Mouse (Mus musculus): ENCODE results near the gene Srsf12.

Srsf12 gene

GRCm38 (mm10) chr4:33208881-33209841 is at the start of gene Srsf12:
TSS of gene Srsf12 (plus strand) at chr4:33208991.
- DNase-seq: peak; percentile 77 to 83

GRCm38 (mm10) chr4:33183477-33183876 is 25.3 kb upstream of the Srsf12 start:
- no peak for DNase-seq

- DNase-seq: peak; percentile 60 to 67
These were observed 20.6 kb upstream of the Srsf12 start for GRCm38 (mm10) chr4:33188164-33188563.

- peak; percentile 99 for DNase-seq
These were observed 19.7 kb upstream of the Srsf12 start for GRCm38 (mm10) chr4:33188781-33189734.

GRCm38 (mm10) chr4:33189735-33190036 is 19.1 kb upstream of the Srsf12 start, which contains the start of gene Pm20d2:
TSS of gene Pm20d2 (minus strand) at chr4:33189737.
- no peak for DNase-seq

GRCm38 (mm10) chr4:33198117-33198516 is 10.7 kb upstream of the Srsf12 start:
- DNase-seq: no peak

GRCm38 (mm10) chr4:33204682-33205081 is 4.1 kb upstream of the Srsf12 start:
- peak; percentile 82 to 84 for DNase-seq

- DNase-seq: no peak
These were observed 1.2 kb upstream of the Srsf12 start for GRCm38 (mm10) chr4:33207551-33207950.

- DNase-seq: no peak
These were observed 13.1 kb downstream of the Srsf12 start for GRCm38 (mm10) chr4:33221847-33222246.

GRCm38 (mm10) chr4:33224003-33224675 is 15.3 kb downstream of the Srsf12 start:
- no peak for DNase-seq

GRCm38 (mm10) chr4:33227164-33227563 is 18.4 kb downstream of the Srsf12 start:
- no peak for DNase-seq

GRCm38 (mm10) chr4:33229639-33230038 is 20.8 kb downstream of the Srsf12 start:
- no peak for DNase-seq

GRCm38 (mm10) chr4:33230881-33231280 is 22.1 kb downstream of the Srsf12 start:
- DNase-seq: no peak

GRCm38 (mm10) chr4:33242536-33242935 is 33.7 kb downstream of the Srsf12 start:
- peak in 1 of 2 experiments; percentile 27 for DNase-seq

- DNase-seq: no peak
These were observed 34.4 kb downstream of the Srsf12 start for GRCm38 (mm10) chr4:33243016-33243758.

- no peak for DNase-seq
These were observed 35.1 kb downstream of the Srsf12 start for GRCm38 (mm10) chr4:33243921-33244320.

GRCm38 (mm10) chr4:33245853-33246395 is 37.1 kb downstream of the Srsf12 start:
- no peak for DNase-seq

GRCm38 (mm10) chr4:33247479-33248053 is 38.8 kb downstream of the Srsf12 start:
- peak; percentile 98 to 99 for DNase-seq

- peak; percentile 98 to 99 for DNase-seq
These were observed 39.5 kb downstream of the Srsf12 start for GRCm38 (mm10) chr4:33248062-33248889.

GRCm38 (mm10) chr4:33248915-33249314 is 40.1 kb downstream of the Srsf12 start:
- DNase-seq: no peak
